Mouse (Mus musculus) myocyte (in vitro differentiated cells): ENCODE measurements at regions not wholly inside any gene's neighbourhood (a gene's known extent, or its start where the extent isn't known, plus 50 kb on each side); places are given as distances from the start of the nearest gene placed in this dataset.

Source experiments
- H3K27me3 ChIP-seq: one replicate; pipeline ENCODE4 v1.6.1; 2011; ENCODE audit not compliant: control insufficient read depth, insufficient read depth, insufficient read length
- H3K36me3 ChIP-seq: one replicate; pipeline ENCODE4 v1.6.1; 2011; ENCODE audit not compliant: control insufficient read depth, insufficient read depth
- H3K4me2 ChIP-seq: one replicate; pipeline ENCODE4 v1.6.1; 2011; ENCODE audit warnings: low read depth, control low read depth
- H3K4me3 ChIP-seq: one replicate; pipeline ENCODE4 v1.5.1; 2011; ENCODE audit warnings: mild to moderate bottlenecking, control low read depth, moderate library complexity
- H3K79me2 ChIP-seq: one replicate; pipeline ENCODE4 v1.6.1; 2011; ENCODE audit not compliant: control insufficient read depth, insufficient read depth
- H3ac ChIP-seq: one replicate; pipeline ENCODE4 v1.6.1; 2011; ENCODE audit not compliant: control insufficient read depth, insufficient read length
- CEBPB ChIP-seq: IDR thresholded peaks from 2 replicates; pipeline ENCODE4 v1.6.1; 2011; ENCODE audit warnings: mild to moderate bottlenecking, moderate library complexity; ENCODE audit not compliant: poor library complexity, insufficient read depth, severe bottlenecking
- E2F4 ChIP-seq: IDR thresholded peaks from one replicate; pipeline ENCODE4 v1.6.1; 2011; ENCODE audit warnings: mild to moderate bottlenecking, control low read depth, moderate library complexity; ENCODE audit not compliant: insufficient read depth
- MAX ChIP-seq: IDR thresholded peaks from one replicate; pipeline ENCODE4 v1.6.1; 2011; ENCODE audit warnings: low read depth, mild to moderate bottlenecking, control low read depth
- MYOD1 ChIP-seq, 3 experiments: IDR thresholded peaks; one replicate each; pipeline ENCODE4 v1.6.1; 2011; ENCODE audit warnings: control low read depth in 2 of 3, low read depth in 2 of 3, mild to moderate bottlenecking in 2 of 3, moderate library complexity in 1 of 3; ENCODE audit not compliant: insufficient read length in 2 of 3, control insufficient read depth in 1 of 3
- MYOG ChIP-seq, 3 experiments: IDR thresholded peaks; one replicate each; pipeline ENCODE4 v1.6.1; 2011; ENCODE audit warnings: control low read depth in 2 of 3, low read depth in 2 of 3, mild to moderate bottlenecking in 2 of 3; ENCODE audit not compliant: insufficient read length in 2 of 3, control insufficient read depth in 1 of 3, insufficient read depth in 1 of 3
- POLR2A ChIP-seq: IDR thresholded peaks from one replicate; pipeline ENCODE4 v1.6.1; 2011; ENCODE audit warnings: low read depth, mild to moderate bottlenecking, control low read depth, moderate library complexity; ENCODE audit not compliant: insufficient read length
- POLR2AphosphoS2 ChIP-seq: IDR thresholded peaks from one replicate; pipeline ENCODE4 v1.6.1; 2011; ENCODE audit warnings: low read depth, control low read depth; ENCODE audit not compliant: insufficient read length
- REST ChIP-seq: IDR thresholded peaks from one replicate; pipeline ENCODE4 v1.6.1; 2011; ENCODE audit warnings: mild to moderate bottlenecking, control low read depth, moderate library complexity; ENCODE audit not compliant: insufficient read depth, insufficient read length
- SRF ChIP-seq: IDR thresholded peaks from one replicate; pipeline ENCODE4 v1.6.1; 2011; ENCODE audit warnings: low read depth; ENCODE audit not compliant: control insufficient read depth, insufficient read length
- TCF12 ChIP-seq: IDR thresholded peaks from one replicate; pipeline ENCODE4 v1.6.1; 2011; ENCODE audit warnings: mild to moderate bottlenecking, control low read depth; ENCODE audit not compliant: poor library complexity, insufficient read depth, severe bottlenecking
- TCF3 ChIP-seq: IDR thresholded peaks from one replicate; pipeline ENCODE4 v1.6.1; 2011; ENCODE audit warnings: low read depth, control low read depth; ENCODE audit not compliant: insufficient read length
- USF1 ChIP-seq: IDR thresholded peaks from one replicate; pipeline ENCODE4 v1.6.1; 2011; ENCODE audit warnings: low read depth, mild to moderate bottlenecking, control low read depth, moderate library complexity

- Histone ChIP-seq H3K36me3 (no peaks in the 10 kb centered on the region), H3ac (no peak overlapping the region), H3K4me2 (no peak overlapping the region), H3K79me2 (no peaks in the 10 kb centered on the region), H3K27me3 (no peaks in the 10 kb centered on the region), H3K4me3 (no peak overlapping the region)
- no peak for TF ChIP-seq MAX
- TF ChIP-seq POLR2AphosphoS2 = no peak
- no peak for TF ChIP-seq REST
- no peak for TF ChIP-seq TCF3
- TF ChIP-seq MYOG (IDR thresholded peaks at IDR 0.05; ENCODE audit: control insufficient read depth in 1 of 3, insufficient read depth in 1 of 3, insufficient read length in 2 of 3, low read depth in 2 of 3) = no peak
- no peak for TF ChIP-seq E2F4
- no peak for TF ChIP-seq CEBPB
- TF ChIP-seq MYOD1 (IDR thresholded peaks at IDR 0.05; ENCODE audit: control insufficient read depth in 1 of 3, insufficient read length in 2 of 3, low read depth in 2 of 3) = no peak
- TF ChIP-seq POLR2A = no peak
- TF ChIP-seq USF1 = no peak
- no peak for TF ChIP-seq TCF12
- TF ChIP-seq SRF = no peak
Observed at GRCm38 (mm10) chr10:96723071-96723470, 106.3 kb downstream of the Btg1 start.

GRCm38 (mm10) chr10:96724436-96725175 lies 107.8 kb downstream of the Btg1 start:
- H3K4me2 ChIP-seq = no peak overlapping the region

GRCm38 (mm10) chr10:96726801-96727780 lies 110.3 kb downstream of the Btg1 start:
- H3K36me3 ChIP-seq = no peaks in the 10 kb centered on the region
- H3K79me2 ChIP-seq = no peaks in the 10 kb centered on the region
- no peak overlapping the region for H3K4me3 ChIP-seq
- H3K27me3 ChIP-seq = no peaks in the 10 kb centered on the region
- H3ac ChIP-seq = no peak overlapping the region
- H3K4me2 ChIP-seq = no peak overlapping the region
- no peak for TF ChIP-seq POLR2A
- TF ChIP-seq TCF3 = no peak
- TF ChIP-seq MAX = no peak
- TF ChIP-seq TCF12 = no peak
- TF ChIP-seq E2F4 = no peak
- no peak for TF ChIP-seq MYOD1 (IDR thresholded peaks at IDR 0.05; ENCODE audit: control insufficient read depth in 1 of 3, insufficient read length in 2 of 3, low read depth in 2 of 3)
- TF ChIP-seq CEBPB = no peak
- no peak for TF ChIP-seq SRF
- TF ChIP-seq REST = no peak
- TF ChIP-seq USF1 = no peak

More at GRCm38 (mm10) chr10:96724436-96725175, 107.8 kb downstream of the Btg1 start:
- no peak overlapping the region for H3K4me3 ChIP-seq
- TF ChIP-seq USF1 (no peak), TCF3 (no peak), MYOG (IDR thresholded peaks at IDR 0.05; ENCODE audit: control insufficient read depth in 1 of 3, insufficient read depth in 1 of 3, insufficient read length in 2 of 3, low read depth in 2 of 3) (peak in 1 of 3 experiments; percentile 25)
- no peaks in the 10 kb centered on the region for H3K27me3 ChIP-seq
- H3K36me3 ChIP-seq = no peaks in the 10 kb centered on the region
- H3K79me2 ChIP-seq = no peaks in the 10 kb centered on the region
- H3ac ChIP-seq = no peak overlapping the region

DNA sequence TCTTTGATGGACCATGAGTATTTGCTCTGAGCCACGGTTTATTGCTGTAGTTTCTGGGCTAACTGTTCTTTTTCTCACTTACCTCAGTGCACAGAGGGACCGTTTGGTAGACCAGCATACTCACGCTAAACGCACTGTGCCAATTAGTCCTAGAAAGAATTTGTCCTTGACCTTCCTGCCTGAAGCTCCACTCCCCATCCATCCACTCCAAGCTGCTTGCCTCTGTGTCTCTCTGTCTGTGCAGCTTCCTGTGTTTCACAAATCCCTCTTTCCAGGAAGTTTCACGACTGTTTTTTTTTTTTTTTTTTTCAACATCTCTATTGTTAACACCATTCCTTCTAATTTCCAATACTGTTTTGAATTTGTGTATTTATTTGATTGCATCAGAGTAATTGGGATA lies 116.8 kb downstream of the Btg1 start:
- TF ChIP-seq TCF3 = no peak
- no peak for TF ChIP-seq MAX
- TF ChIP-seq REST = no peak
- no peak for TF ChIP-seq SRF
- TF ChIP-seq USF1 = no peak
- TF ChIP-seq POLR2A = no peak
- TF ChIP-seq MYOD1 (IDR thresholded peaks at IDR 0.05; ENCODE audit: control insufficient read depth in 1 of 3, insufficient read length in 2 of 3, low read depth in 2 of 3) = no peak
- TF ChIP-seq E2F4 = no peak
- no peak for TF ChIP-seq MYOG (IDR thresholded peaks at IDR 0.05; ENCODE audit: control insufficient read depth in 1 of 3, insufficient read depth in 1 of 3, insufficient read length in 2 of 3, low read depth in 2 of 3)
- TF ChIP-seq POLR2AphosphoS2 = no peak
- no peak for TF ChIP-seq TCF12
- no peak for TF ChIP-seq CEBPB
- Histone ChIP-seq H3K4me3 (no peak overlapping the region), H3K36me3 (no peaks in the 10 kb centered on the region), H3ac (no peak overlapping the region), H3K79me2 (no peaks in the 10 kb centered on the region), H3K4me2 (no peak overlapping the region), H3K27me3 (no peaks in the 10 kb centered on the region)

DNA sequence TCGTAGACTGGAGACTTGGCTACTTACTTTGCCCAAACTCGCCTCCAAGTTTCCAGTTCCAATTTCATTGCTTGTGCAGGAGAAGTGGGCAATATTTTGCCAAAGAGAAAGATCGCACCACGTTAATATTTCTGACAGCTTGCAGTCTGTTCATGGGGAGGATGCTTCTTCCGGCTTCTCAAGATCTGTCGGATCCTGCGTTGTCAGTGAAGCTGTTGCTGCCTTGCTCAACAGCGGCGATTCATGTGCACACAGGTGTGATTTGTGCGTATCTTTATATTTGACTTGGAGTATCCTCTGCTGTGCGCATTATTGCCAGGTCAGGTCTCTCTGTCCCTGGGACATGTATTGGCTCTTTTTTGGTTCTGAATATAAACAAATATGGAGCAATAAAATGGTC lies 118.3 kb downstream of the Btg1 start:
- Histone ChIP-seq H3K79me2 (no peaks in the 10 kb centered on the region), H3K27me3 (no peaks in the 10 kb centered on the region), H3K36me3 (no peaks in the 10 kb centered on the region), H3K4me3 (no peak overlapping the region), H3ac (no peak overlapping the region), H3K4me2 (no peak overlapping the region)
- TF ChIP-seq POLR2AphosphoS2 (no peak), E2F4 (no peak), MYOG (IDR thresholded peaks at IDR 0.05; ENCODE audit: control insufficient read depth in 1 of 3, insufficient read depth in 1 of 3, insufficient read length in 2 of 3, low read depth in 2 of 3) (no peak), MYOD1 (IDR thresholded peaks at IDR 0.05; ENCODE audit: control insufficient read depth in 1 of 3, insufficient read length in 2 of 3, low read depth in 2 of 3) (no peak), POLR2A (no peak), TCF3 (no peak), REST (no peak), TCF12 (no peak), MAX (no peak)
